Mouse (Mus musculus): ENCODE measurements around the gene Aatk.

Gene Aatk

GRCm38 (mm10) chr11:119987876-119988275 is 59.1 kb downstream of the Aatk start:
- no peak for DNase-seq

DNA sequence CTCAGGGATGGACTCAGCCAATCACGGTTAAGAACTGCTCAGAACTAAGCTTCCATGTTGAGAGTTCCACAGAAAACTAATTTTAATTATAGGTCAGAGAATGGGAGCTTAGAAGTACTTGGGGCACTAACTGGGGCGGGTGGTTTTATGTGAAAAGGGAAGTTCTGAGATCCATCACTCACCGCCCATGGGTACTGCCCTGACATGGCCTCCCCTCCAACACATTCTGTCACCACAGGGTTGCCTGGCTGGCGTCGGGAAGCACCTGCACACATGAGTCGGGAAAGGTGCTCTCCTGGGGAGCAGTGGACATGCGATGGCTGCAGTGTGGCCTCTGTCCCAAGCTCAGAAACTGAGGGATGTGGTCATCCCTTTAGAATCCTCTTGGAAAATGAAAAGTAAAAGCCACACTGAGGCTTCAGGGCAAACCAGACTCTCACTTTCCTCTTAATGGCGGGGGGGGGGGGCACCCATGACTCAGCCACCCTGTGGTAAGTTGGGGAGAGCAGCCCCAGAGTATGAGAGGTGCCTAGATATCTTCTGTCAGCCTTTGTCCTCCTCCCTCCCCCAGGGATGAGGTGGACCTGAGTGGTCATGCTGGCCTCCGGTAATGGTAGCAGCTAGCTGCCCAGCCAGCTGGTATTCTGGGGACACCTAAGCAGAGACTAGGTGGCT is 60.1 kb downstream of the Aatk start:
- DNase-seq, result no peak

DNA sequence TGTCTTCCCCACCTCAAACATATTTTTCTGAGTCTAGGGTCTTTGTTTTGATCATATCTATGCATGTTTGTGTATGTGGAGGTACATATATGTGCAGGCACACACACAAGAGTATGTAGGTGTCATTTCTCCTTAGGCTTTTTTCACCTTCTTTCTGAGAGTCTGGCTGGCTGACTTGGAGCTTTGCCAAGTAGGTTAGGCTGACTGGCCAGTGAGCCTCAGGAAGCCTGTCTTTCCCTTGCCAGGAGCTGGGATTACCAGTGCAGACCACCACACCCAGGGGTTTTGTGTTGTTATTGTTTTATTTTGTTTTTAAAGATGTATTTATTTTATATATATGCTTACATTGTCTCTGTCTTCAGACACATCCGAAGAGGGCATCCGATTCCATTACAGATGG is 63.8 kb downstream of the Aatk start:
- DNase-seq, result no peak

GRCm38 (mm10) chr11:119982236-119982635 is 64.7 kb downstream of the Aatk start:
- no peak for DNase-seq

DNA sequence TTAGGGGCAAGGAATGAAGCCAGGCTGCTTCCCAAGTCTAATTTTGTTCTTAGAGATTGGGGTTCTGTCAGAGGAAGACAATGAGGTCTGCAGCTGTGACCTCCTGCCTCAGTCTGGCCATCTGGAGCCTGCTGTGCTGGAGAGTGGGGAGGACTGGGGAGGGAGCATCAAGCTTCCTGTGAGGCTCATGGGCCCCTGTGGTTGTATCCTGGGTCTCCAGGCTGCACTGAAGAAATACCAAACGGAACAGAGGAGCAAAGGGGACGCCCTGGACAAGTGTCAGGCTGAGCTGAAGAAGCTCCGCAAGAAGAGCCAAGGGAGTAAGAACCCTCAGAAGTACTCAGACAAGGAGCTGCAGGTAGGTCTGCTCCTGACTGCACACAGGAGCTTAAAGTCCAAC is 65.2 kb downstream of the Aatk start:
- DNase-seq, result no peak

DNA sequence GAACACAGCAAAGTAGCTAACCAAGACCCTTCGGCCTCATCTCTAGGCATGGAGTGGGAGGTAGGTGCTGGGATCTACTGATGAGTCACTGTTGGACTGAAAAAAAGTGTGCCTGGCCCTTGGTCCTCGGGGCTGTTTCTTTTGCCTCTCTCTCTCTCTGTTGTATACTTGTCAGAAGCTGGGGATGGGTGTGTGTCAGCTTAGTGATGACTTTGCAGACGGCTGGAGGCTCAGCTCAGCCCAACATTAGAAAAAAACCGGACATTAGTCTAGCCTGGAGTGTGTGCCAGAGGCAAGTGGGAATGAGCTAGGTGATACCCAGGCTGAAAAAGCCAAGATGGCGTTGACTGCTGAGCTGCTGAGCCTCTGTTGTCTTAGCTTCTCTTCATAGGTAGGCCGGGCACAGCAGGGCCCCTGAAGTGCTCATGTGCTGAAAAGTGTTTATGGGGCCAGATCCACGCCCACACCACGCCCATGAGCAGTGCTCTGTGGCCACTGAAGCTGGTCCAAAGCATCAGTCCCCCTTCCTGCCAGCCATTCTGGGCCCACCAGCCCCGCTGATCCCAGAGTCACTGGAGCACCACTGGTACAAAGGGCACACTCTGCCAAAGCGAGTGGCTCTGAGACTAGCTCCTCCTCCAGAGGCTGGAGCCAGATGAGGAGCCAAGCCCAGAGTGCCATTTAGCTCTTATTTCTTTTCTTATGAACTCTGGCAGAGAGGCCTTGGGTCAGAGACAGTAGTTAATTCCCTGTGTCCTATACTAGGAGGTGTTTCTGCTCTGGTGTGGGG is 67.2 kb downstream of the Aatk start:
- DNase-seq, result no peak

- no peak for DNase-seq
These were observed 68.3 kb downstream of the Aatk start for GRCm38 (mm10) chr11:119978701-119979100.

DNA sequence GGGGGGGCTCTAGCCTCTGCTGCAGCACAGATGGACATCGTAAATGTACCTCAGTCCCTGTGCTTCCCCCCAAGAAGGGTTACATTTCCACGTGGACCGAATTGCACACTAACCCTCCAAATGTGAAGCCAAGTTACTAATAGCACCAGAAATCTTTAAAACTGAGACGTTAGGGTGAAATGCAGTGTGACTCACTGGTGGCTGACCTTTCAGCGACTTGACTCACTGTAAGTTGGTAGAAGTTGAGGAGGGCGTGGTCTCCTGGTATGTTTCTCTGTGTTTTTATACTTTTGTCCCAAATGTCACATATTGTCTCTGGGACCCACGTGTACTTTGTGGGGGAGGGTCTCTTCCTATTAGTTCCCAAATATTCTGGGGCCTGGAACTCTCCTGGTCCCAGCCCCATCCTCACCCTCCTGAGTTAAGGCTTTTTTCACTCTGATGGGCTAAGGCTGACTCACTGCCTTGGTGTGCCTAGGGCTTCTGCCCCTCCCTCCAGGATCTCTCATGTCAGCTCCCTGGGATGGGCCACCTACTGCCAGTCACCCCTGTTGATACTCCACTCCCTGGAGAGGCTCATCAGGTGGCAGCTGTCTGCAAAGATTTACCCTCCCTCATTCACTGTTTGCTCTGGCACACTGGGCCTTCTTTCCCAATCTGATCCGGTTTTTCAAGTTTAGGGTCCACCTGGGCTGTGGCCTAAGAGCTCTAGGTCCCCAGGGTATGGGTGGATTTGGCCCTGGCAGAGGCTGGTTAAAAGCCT is 71.0 kb downstream of the Aatk start:
- no peak for DNase-seq

GRCm38 (mm10) chr11:119973789-119974188 is 73.2 kb downstream of the Aatk start:
- DNase-seq, result no peak

- no peak for DNase-seq
These were observed 76.7 kb downstream of the Aatk start for GRCm38 (mm10) chr11:119970021-119970851.

DNA sequence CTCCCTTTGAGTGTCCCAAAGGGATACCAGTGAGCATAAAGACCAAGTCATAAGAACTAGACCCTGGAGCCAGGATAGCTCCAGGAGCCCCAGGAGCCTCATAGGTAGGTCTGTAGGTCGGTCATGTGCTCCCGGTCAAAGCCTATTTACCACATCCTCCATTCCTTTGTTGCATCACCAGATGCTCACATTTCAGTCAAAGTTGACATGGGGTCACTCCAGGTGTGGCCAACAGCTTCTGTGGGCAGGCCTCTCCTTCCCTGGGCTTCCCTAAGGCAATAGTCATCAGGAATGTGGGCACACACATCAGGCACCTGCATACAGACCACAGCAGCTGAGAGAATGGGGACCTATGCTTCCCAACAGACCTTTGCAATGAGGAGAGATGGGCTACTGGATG is 79.1 kb downstream of the Aatk start:
- no peak for DNase-seq

DNA sequence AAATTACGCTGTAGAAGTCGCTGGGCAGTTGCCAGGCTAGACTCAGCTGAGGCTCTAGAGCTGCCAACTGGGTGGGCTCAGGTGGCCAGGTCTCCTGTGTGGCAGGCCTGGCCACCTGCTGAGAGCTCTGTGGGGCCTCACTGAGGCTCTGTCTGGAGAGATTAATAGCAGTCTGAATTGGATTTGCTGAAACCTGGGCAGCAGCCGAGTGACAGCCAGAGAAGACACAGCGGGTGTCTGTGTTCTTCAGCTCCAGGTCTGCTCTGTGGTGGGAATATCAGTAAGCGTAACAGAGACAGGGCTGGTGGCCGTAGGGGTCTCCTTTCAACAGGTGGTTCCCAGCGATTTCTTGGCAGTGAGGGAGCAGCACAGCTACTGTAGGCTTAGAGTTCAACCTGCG is 79.6 kb downstream of the Aatk start:
- no peak for DNase-seq

DNA sequence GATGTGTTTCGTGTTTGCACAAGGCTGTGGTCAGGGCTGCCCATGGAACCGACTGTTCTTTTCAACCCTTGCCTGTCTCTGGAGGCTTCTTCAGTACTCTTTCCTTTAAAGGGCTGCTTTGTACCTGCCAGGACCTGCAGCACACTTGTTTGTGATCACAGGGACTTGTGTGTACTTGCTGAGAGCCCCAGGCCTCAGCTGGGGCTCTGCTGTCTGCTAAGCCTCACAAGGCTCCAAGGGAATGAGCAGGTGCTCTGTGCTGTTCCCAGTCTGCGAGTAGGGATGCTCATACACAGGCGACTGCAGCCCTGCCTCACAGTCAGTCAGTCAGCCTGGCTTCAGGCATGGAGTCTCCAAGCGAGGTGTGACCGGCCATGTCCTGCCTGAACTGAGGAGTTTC is 80.7 kb downstream of the Aatk start:
- DNase-seq, result no peak

DNA sequence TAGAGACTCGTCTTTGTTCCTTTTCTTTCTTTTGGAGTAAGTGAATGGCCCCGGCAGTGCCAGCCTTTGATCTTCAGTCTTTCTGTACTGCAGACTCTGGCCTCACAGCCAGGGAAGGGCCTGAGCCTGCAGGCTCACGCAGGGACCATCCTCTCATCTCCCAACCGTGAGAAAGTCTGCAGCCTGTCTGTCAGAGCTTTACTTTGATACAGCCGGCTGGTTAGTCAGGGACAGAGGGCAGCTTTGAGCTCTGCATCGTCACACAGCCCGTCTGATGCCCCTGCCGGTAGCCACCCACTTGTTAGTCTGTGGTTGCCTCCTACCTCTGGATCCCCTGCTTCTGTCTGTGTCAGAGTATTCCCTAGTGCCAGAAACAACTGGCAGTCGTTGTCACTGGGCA is 81.9 kb downstream of the Aatk start:
- DNase-seq, result no peak

DNA sequence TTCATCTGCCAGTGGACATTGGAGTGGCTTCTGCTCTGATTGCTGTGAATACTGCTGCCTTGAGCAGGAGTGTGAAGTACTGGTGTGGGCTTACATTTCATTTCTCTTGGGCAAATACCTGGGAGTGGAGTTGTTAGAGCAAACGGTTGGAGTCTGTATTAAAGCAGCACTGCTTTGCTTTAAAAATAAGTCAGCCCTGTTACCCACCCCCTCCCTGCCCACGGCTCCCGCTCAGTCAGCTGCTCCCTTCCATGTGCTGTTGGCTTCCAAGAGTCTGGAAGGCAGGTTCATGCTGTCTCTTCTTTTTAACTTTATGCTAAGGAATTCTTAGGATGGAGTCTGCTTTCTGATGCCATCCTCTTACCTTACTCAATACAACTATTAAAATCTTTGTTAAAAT is 85.5 kb downstream of the Aatk start:
- DNase-seq, result no peak

DNA sequence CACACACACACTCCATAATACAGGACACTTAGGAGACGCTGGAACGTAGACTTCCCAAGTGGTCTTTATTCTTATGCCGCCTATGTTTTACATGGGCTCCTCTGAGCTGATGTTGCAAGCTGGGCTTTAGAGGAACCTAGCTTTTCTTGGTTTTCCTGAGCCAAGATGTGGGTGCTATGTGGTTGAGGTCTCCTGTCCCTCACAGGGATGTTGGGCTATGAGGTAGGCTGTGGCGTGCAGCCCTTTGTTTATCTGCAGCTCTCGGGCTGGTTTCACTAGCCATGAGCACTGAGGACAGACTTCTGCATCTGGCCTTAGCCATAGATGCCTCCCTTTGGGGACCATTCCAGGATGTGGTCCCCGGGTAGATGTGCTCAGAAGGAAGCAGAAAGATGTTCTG is 86.3 kb downstream of the Aatk start:
- DNase-seq, result no peak

DNA sequence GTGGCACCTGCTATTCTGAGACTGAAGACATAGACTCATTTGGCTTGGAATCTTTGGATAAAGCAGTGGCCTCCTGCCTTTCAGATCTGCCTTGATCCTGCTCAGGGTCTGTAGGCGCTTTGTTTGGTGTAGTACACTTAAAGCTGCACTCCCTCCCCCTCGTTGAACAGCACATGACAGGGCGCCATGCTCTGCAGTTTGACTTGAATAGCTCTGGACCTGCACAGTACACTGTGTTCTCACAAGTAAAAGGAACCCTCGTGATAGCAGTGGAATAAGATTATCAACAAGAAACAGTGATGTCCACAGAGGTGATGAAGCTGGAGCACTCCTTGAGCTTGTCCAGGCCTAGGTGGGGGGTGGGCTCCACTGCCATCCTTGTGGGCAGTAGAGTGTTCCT is 87.3 kb downstream of the Aatk start:
- DNase-seq, result no peak

DNA sequence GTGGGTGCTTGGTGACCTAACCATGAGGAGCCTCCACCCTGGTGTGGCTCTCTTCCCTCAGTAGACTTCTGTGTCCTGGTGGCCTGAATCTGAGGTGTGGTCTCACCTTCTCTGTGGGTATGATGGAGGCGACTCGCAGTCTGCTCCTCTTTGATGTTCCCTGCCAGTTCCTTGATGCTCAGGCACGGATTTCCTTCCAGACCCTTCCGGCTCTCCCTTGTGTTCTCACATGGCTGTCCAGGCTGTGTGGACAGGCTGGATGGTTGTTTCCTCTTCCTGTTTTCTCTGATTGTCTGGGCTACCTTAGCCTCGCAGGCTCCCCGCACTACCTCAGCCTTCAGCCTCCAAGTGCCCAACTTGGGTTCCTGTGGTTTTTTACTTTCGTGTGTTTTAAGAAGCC is 88.1 kb downstream of the Aatk start:
- DNase-seq, result no peak

Data from cerebellum, adult 11-12 months (tissue).